ENCODE assay signal across 8 mouse cellular contexts in the genomic region with DNA sequence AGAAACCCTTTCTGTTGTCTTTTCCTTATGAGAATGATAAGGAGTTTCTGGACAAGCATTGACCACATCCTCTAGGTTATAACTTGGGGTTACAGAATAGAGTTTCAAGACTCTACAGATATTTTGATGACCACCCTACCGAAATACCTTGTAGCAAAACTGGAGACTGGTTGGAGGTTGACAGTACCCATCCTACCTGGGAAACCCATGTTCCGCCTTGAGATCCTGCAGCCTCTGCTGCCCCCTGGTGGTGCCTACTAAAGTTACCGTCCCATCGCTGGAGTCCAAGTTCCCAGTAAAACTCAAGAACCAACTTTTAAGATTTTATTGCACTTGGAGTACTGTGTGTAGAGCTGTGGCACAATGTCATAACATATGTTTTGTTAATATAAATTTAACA.
A peak's percentile ranks its signal among the peaks of the same experiment; 100 is the strongest.
DNase-seq lines count a peak whose midpoint lies in the region; ATAC-seq lines count a peak whose summit lies in the region.

No protein-coding gene starts in this region.

- DNase-seq in CD4-positive, CD25-positive, alpha-beta regulatory T cell, adult 2 months (ENCODE audit: low read depth, low spot score) = peak; percentile 45
- peak; percentile 1 for DNase-seq in T-cell, adult 2 months (ENCODE audit: low spot score)
- DNase-seq in cerebellum, postnatal 25 days = peak; percentile 73 to 82
- peak; percentile 37 to 71 for DNase-seq in layer of hippocampus, postnatal 10 days (ENCODE audit: low spot score in 2 of 2)
- DNase-seq in spleen, postnatal 10 days (ENCODE audit: low spot score in 2 of 2) = peak; percentile 8 to 64

- no peak for ATAC-seq in CD4-positive, CD25-positive, alpha-beta regulatory T cell, adult 4 months
- peak; percentile 88 for ATAC-seq in granulocyte monocyte progenitor cell, adult 5-6 weeks (replicated peaks; ENCODE audit: poor library complexity, severe bottlenecking)
- peak; percentile 99 for ATAC-seq in megakaryocyte progenitor cell, adult 5-6 weeks (replicated peaks; ENCODE audit: poor library complexity)

Comparison
In these comparisons a context has a peak if more than half of its experiments do, and no peak if none do; other contexts are left out.
1. DNase-seq: peak in every context shown above with its lines; median percentile 78 in cerebellum, postnatal 25 days; 54 in layer of hippocampus, postnatal 10 days; 45 in CD4-positive, CD25-positive, alpha-beta regulatory T cell, adult 2 months; 36 in spleen, postnatal 10 days; 1 in T-cell, adult 2 months.